Mouse (Mus musculus): Measurements from ENCODE around the gene Rhoa. TPM values are rescaled to one million over a fixed set of nuclear protein-coding genes. Genes with fewer than 3 reads are reported as not detected.

Gene Rhoa
- total and polyA plus RNA-seq, 2 experiments from 2014 or later = 167 to 332 TPM

DNA sequence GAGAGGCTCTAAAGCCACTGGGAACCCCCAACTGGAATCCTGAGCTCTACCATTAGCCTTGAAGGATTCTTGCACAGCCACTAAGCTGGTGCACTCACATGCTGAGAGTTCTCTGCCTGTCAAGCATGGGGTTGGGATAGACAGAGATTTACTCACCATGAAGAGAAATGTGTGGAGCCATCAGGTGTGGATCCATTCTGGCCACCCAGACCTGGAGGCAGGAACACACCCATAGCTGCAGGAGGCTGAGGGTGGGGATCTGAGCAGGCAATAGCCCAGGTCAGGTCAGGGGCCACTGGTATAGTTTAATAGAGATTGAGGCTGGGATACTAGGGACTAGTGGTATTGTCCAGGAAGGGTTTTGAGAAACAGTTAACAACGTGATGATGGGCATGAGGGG, 759 bp upstream of the Rhoa start:
- TF ChIP-seq CTCF (IDR thresholded peaks at IDR 0.05; ENCODE audit: low read depth) (no peak), EP300 (IDR thresholded peaks at IDR 0.05; ENCODE audit: low read depth) (no peak)
- DNase-seq (ENCODE audit: low spot score) = no peak

DNA sequence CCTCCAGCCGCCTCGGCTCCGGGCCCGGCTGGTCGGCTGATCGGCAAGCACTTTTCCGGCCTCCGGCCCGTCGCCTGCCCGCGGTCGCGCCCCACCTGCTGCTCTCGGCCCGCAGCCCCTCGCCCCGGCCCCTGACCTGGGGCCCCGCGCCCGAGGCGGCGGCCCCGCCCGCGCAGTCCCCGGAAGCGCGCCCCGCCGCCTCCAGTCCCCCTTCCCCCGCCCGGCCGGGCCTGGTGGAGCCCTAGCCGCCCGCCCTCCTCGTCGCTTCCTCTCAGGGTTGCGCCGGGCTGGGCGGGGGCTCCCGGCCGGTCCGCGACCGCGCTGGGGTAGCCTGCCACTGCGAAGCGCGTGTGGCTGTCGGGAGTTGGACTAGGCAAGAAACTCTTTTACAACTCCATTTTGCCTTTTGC, 647 bp downstream of the Rhoa start:
- no peaks in the 10 kb centered on the region for H3K9me3 ChIP-seq (replicated peaks; ENCODE audit: control insufficient read depth, low read length)
- no peaks in the 10 kb centered on the region for H3K27me3 ChIP-seq (ENCODE audit: control insufficient read depth, insufficient read depth, low read length)
- peak overlapping the region; percentile 77 for H3K4me2 ChIP-seq (ENCODE audit: low read depth, low read length)
- TF ChIP-seq CTCF (IDR thresholded peaks at IDR 0.05; ENCODE audit: low read depth) (no peak), EP300 (IDR thresholded peaks at IDR 0.05; ENCODE audit: low read depth) (no peak)
- H3K9ac ChIP-seq (replicated peaks; ENCODE audit: low read depth, low read length) = peak overlapping the region; percentile 93
- H3K4me3 ChIP-seq (ENCODE audit: low read depth, low read length) = peak overlapping the region; percentile 86
- peaks cover 23% of the 10 kb centered on the region for H3K36me3 ChIP-seq (replicated peaks; ENCODE audit: control insufficient read depth, insufficient read depth, low read length)
- peak; percentile 79 for ATAC-seq (ENCODE audit: insufficient read depth, low read depth)
- whole genome bisulfite sequencing = under 1% methylated on average over 44 of the region's 51 CpGs
- H3K4me1 ChIP-seq (ENCODE audit: control insufficient read depth, insufficient read depth) = peaks cover 19% of the 10 kb centered on the region
- DNase-seq (ENCODE audit: low spot score) = peak; percentile 82
- H3K27ac ChIP-seq (ENCODE audit: low read depth) = peak overlapping the region; percentile 99

More for the DNA sequence above, 759 bp upstream of the Rhoa start:
- Histone ChIP-seq H3K36me3 (replicated peaks; ENCODE audit: control insufficient read depth, insufficient read depth, low read length) (peaks cover 23% of the 10 kb centered on the region), H3K9me3 (replicated peaks; ENCODE audit: control insufficient read depth, low read length) (no peaks in the 10 kb centered on the region), H3K27ac (ENCODE audit: low read depth) (peak overlapping the region; percentile 96), H3K4me3 (ENCODE audit: low read depth, low read length) (peak overlapping the region; percentile 88), H3K4me2 (ENCODE audit: low read depth, low read length) (peak overlapping the region; percentile 93), H3K27me3 (ENCODE audit: control insufficient read depth, insufficient read depth, low read length) (no peaks in the 10 kb centered on the region), H3K9ac (replicated peaks; ENCODE audit: low read depth, low read length) (peak overlapping the region; percentile 92), H3K4me1 (ENCODE audit: control insufficient read depth, insufficient read depth) (peaks cover 19% of the 10 kb centered on the region)
- ATAC-seq (ENCODE audit: insufficient read depth, low read depth) = no peak
- WGBS = 0% methylated on average over 1 of the region's 1 CpGs

DNA sequence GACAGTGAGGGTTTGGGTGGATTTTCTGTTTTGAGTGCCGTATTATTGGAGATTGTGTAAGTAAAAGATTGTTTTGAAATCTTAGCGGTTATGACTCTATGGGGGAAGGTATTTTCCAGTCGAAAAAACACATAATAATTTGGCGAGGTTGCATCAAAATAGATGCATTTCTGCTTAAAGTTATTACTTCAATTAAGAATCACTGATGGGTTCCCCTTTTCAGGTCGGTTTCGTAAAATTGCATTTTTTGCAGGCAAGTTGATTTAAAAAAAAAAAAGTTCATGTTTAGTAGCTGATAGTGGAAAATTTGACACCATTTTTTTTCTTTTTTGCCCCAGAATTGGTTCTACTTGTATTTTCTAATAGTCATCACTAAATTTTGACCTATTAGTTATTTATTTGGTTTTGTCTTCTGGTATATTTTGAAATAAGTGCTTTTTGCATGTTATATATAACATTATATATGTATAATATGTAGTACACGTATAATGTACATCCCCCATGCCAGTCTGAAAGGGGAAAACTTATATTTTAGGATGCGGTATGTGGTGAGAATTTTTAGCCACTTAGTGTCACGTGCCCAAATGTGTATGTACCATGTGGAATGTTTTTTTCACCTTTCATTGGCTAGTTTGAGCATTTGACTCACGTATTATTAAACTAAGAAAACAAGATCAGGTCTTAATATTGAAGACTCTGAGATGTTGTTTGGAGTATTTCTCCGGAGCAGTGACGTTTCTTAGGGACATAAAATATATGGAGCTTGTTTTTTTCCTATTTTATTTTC, 1.3 kb downstream of the Rhoa start:
- no peaks in the 10 kb centered on the region for H3K27me3 ChIP-seq (ENCODE audit: control insufficient read depth, insufficient read depth, low read length)
- peaks cover 19% of the 10 kb centered on the region for H3K4me1 ChIP-seq (ENCODE audit: control insufficient read depth, insufficient read depth)
- peak overlapping the region; percentile 86 for H3K4me3 ChIP-seq (ENCODE audit: low read depth, low read length)
- peak overlapping the region; percentile 77 for H3K4me2 ChIP-seq (ENCODE audit: low read depth, low read length)
- peak overlapping the region; percentile 93 for H3K9ac ChIP-seq (replicated peaks; ENCODE audit: low read depth, low read length)
- H3K36me3 ChIP-seq (replicated peaks; ENCODE audit: control insufficient read depth, insufficient read depth, low read length) = peaks cover 19% of the 10 kb centered on the region
- DNase-seq (ENCODE audit: low spot score) = no peak
- no peak for TF ChIP-seq EP300 (IDR thresholded peaks at IDR 0.05; ENCODE audit: low read depth)
- no peak for TF ChIP-seq CTCF (IDR thresholded peaks at IDR 0.05; ENCODE audit: low read depth)
- H3K27ac ChIP-seq (ENCODE audit: low read depth) = peak overlapping the region; percentile 99
- WGBS = 1% methylated on average over 12 of the region's 12 CpGs
- no peak for ATAC-seq (ENCODE audit: insufficient read depth, low read depth)
- no peaks in the 10 kb centered on the region for H3K9me3 ChIP-seq (replicated peaks; ENCODE audit: control insufficient read depth, low read length)

DNA sequence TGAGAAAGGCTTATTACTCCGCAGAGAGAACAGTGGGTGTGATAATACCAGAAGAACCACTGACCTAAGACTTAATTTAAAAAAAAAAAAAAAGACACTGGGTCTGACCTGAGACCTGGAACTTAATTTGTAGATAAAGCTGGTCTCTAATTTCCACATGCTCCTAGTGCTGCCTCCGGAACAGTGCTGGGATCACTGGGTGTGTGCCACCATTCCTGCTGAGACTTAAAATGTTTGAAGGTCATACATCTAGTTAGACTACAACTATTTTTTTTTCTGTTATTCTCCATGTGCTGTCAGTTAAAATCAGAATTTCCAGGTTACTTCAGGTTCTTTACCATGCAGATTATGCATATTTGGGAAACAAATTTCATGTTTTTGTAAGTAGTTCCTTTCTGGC, 2.2 kb downstream of the Rhoa start:
- 4% methylated on average over 2 of the region's 2 CpGs for WGBS
- ATAC-seq (ENCODE audit: insufficient read depth, low read depth) (no peak), DNase-seq (ENCODE audit: low spot score) (no peak)
- peak overlapping the region; percentile 86 for H3K4me3 ChIP-seq (ENCODE audit: low read depth, low read length)
- H3K4me2 ChIP-seq (ENCODE audit: low read depth, low read length) = peak overlapping the region; percentile 77
- H3K27me3 ChIP-seq (ENCODE audit: control insufficient read depth, insufficient read depth, low read length) = no peaks in the 10 kb centered on the region
- H3K9ac ChIP-seq (replicated peaks; ENCODE audit: low read depth, low read length) = peak overlapping the region; percentile 51
- peaks cover 19% of the 10 kb centered on the region for H3K4me1 ChIP-seq (ENCODE audit: control insufficient read depth, insufficient read depth)
- peaks cover 9% of the 10 kb centered on the region for H3K36me3 ChIP-seq (replicated peaks; ENCODE audit: control insufficient read depth, insufficient read depth, low read length)
- TF ChIP-seq CTCF (IDR thresholded peaks at IDR 0.05; ENCODE audit: low read depth) = no peak
- no peak for TF ChIP-seq EP300 (IDR thresholded peaks at IDR 0.05; ENCODE audit: low read depth)
- H3K27ac ChIP-seq (ENCODE audit: low read depth) = peak overlapping the region; percentile 53
- H3K9me3 ChIP-seq (replicated peaks; ENCODE audit: control insufficient read depth, low read length) = no peaks in the 10 kb centered on the region

DNA sequence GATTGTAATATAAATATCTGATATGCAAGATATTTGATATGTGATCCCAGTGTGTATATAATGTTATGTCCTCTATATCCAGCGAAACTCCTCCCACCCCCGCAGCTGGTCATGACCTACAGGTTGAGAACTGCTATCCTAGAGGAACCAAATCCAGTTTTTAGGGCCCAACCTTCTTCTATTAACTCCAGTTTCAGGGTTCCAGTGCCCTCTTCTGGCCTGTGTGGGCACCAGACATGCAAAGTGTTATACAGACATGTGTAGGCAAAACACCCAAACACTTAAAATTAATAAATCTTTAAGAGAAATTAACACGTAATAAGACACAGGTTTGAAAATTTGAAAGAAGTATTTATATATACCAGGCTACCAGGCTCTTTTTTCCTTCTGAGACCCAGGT, 11.6 kb downstream of the Rhoa start:
- peaks cover 20% of the 10 kb centered on the region for H3K36me3 ChIP-seq (replicated peaks; ENCODE audit: control insufficient read depth, insufficient read depth, low read length)
- H3K9me3 ChIP-seq (replicated peaks; ENCODE audit: control insufficient read depth, low read length) = no peaks in the 10 kb centered on the region
- ATAC-seq (ENCODE audit: insufficient read depth, low read depth) (no peak), DNase-seq (ENCODE audit: low spot score) (no peak)
- 91% methylated on average over 3 of the region's 3 CpGs for whole genome bisulfite sequencing
- H3K27me3 ChIP-seq (ENCODE audit: control insufficient read depth, insufficient read depth, low read length) = no peaks in the 10 kb centered on the region
- TF ChIP-seq CTCF (IDR thresholded peaks at IDR 0.05; ENCODE audit: low read depth) = 0 out of 2 replicates have a peak, but pooled peaks have one; percentile 24
- TF ChIP-seq EP300 (IDR thresholded peaks at IDR 0.05; ENCODE audit: low read depth) = no peak
- no peak overlapping the region for H3K27ac ChIP-seq (ENCODE audit: low read depth)
- H3K4me1 ChIP-seq (ENCODE audit: control insufficient read depth, insufficient read depth) = no peaks in the 10 kb centered on the region
- H3K9ac ChIP-seq (replicated peaks; ENCODE audit: low read depth, low read length) = no peak overlapping the region
- H3K4me2 ChIP-seq (ENCODE audit: low read depth, low read length) = no peak overlapping the region
- H3K4me3 ChIP-seq (ENCODE audit: low read depth, low read length) = no peak overlapping the region

Measured in heart, postnatal 0 days (tissue).